Mouse (Mus musculus) stomach, postnatal 0 days (tissue): ENCODE measurements around the gene Vax1. TPM values are rescaled to one million over a fixed set of nuclear protein-coding genes. Genes with fewer than 3 reads are reported as not detected.

ENCODE experiments used
- ATAC-seq: fragments of 200-750 bp; cut with Nextera tagmentation; 2 replicates; pipeline ENCODE4 v1.8.0; 2017; ENCODE audit not compliant: low FRiP score, low TSS enrichment
- DNase-seq: peaks from one replicate; pipeline ENCODE4 v3.0.0-alpha.2; 2016; ENCODE audit warnings: low spot score
- H3K27ac ChIP-seq: fragments of 300-500 bp; sonication (generic); replicated peaks from 2 replicates; pipeline ENCODE4 v1.5.1; 2014; ENCODE audit warnings: mild to moderate bottlenecking, control low read depth
- H3K27me3 ChIP-seq: fragments of 300-500 bp; sonication (generic); 2 replicates; pipeline ENCODE4 v1.6.1; 2014; ENCODE audit warnings: low read length; ENCODE audit not compliant: control insufficient read depth, insufficient read depth
- H3K36me3 ChIP-seq: fragments of 300-500 bp; sonication (generic); 2 replicates; pipeline ENCODE4 v1.6.1; 2014; ENCODE audit warnings: low read length, mixed read lengths; ENCODE audit not compliant: control insufficient read depth, insufficient read depth
- H3K4me1 ChIP-seq: fragments of 300-500 bp; sonication (generic); replicated peaks from 2 replicates; pipeline ENCODE4 v1.6.1; 2014; ENCODE audit warnings: antibody characterized with exemption; ENCODE audit not compliant: control insufficient read depth, insufficient read depth
- H3K4me2 ChIP-seq: fragments of 300-500 bp; sonication (generic); replicated peaks from 2 replicates; pipeline ENCODE4 v1.6.1; 2014; ENCODE audit warnings: low read depth, mild to moderate bottlenecking, control low read depth, moderate library complexity
- H3K4me3 ChIP-seq: fragments of 300-500 bp; sonication (generic); 2 replicates; pipeline ENCODE4 v1.5.1; 2014; ENCODE audit warnings: low read depth, low read length, control low read depth
- H3K9ac ChIP-seq: fragments of 300-500 bp; sonication (generic); 2 replicates; pipeline ENCODE4 v1.6.1; 2014; ENCODE audit warnings: mild to moderate bottlenecking, low read length, control low read depth, mixed read lengths
- H3K9me3 ChIP-seq: fragments of 300-500 bp; sonication (generic); 2 replicates; pipeline ENCODE4 v1.6.1; 2016; ENCODE audit warnings: low read length; ENCODE audit not compliant: control insufficient read depth
- CTCF ChIP-seq: IDR thresholded peaks from 2 replicates; pipeline ENCODE4 v1.5.1; 2016; ENCODE audit warnings: antibody characterized with exemption, low read depth, mild to moderate bottlenecking, moderate library complexity
- EP300 ChIP-seq: optimal IDR thresholded peaks from 2 replicates; pipeline ENCODE3; 2016; ENCODE audit warnings: antibody characterized with exemption
- WGBS: fragments of 180-500 bp; shearing (Covaris S2); extraction: QIAGEN DNeasy Blood & Tissue Kit; methylation state at CpG from one replicate; pipeline ENCODE4 v1.1.7; 2014; 5-methylcytosine and 5-hydroxymethylcytosine counted together
- polyA plus RNA-seq: library from polyadenylated mRNA; unstranded; fragments of >200 nt; fragmentation: Nextera tagmentation; extraction: Ambion mirVana; gene quantifications from 2 replicates; pipeline ENCODE4 v1.2.1, GENCODE M21; 2015

Vax1 gene
- polyA plus RNA-seq, 1 experiment from 2014 or later = not detected

DNA sequence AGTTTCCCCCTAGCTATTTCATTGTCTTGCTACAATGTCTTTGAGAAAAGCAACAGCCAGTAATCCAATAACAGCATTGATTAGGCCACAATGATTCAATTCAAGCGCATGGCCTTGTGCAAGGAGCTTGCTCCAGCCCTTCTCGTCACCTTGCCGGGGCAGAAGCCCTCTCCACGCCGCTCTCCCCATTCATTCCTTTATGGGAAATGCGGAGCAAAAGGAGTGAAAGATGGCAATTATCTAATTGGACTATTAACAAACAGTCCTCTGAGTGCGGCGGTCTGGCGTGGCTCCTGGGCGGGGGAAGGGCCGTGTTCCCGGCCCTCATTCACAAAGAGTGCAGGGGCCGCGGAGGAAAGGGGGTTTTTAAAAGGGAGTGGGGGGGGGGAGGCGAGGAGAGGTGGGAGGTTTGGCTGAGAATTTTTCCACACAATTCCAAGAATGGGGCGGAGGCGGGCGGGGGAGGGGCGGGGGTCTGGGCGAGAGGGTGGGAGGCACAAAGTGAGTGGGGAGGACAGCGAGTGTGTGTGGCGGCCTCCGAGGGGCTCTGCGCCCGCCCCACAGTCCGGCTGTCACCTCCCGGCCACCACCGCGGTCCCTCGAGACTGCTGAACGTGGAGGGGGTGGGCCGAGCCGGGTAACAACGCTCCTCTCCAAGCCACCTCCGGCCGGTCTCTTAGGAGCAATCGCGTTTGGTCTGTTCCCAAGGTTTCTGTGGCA lies 1.5 kb upstream of the Vax1 start:
- Histone ChIP-seq H3K9me3 (no peaks in the 10 kb centered on the region), H3K4me2 (no peak overlapping the region), H3K4me3 (no peak overlapping the region), H3K27ac (no peak overlapping the region), H3K4me1 (peaks cover 1% of the 10 kb centered on the region; the same call in 1 of the 2 replicates), H3K36me3 (no peaks in the 10 kb centered on the region), H3K27me3 (peaks cover 27% of the 10 kb centered on the region; the same call in 1 of the 2 replicates), H3K9ac (no peak overlapping the region)
- 1% methylated on average over 32 of the region's 38 CpGs for whole genome bisulfite sequencing
- TF ChIP-seq EP300 = no peak
- TF ChIP-seq CTCF = no peak
- DNase-seq = no peak
- ATAC-seq = no peak

DNA sequence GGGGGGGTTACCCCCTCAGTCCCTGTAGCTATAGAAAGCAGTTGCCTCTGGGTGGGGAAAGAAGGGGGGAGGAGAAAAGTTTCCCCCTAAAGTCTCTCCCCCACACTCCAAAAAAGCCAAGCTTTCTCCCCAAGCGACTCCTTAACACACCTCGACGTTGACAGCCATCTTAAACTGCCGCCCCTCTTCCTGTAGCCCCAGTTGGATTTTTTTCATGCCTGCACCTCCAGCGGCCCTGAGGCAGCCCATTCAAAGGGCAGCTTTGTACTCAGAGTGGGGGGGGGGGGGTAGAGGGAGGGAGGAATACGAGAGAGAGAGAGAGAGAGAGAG lies 875 bp upstream of the Vax1 start:
- no peaks in the 10 kb centered on the region for H3K36me3 ChIP-seq
- WGBS = 5% methylated on average over 5 of the region's 6 CpGs
- H3K9ac ChIP-seq = no peak overlapping the region
- H3K4me2 ChIP-seq = no peak overlapping the region; the same call in 1 of the 2 replicates
- peaks cover 29% of the 10 kb centered on the region for H3K27me3 ChIP-seq
- ATAC-seq = no peak
- no peaks in the 10 kb centered on the region for H3K9me3 ChIP-seq
- no peak overlapping the region for H3K4me3 ChIP-seq
- no peak overlapping the region for H3K27ac ChIP-seq
- peaks cover 4% of the 10 kb centered on the region; the same call in 1 of the 2 replicates for H3K4me1 ChIP-seq
- TF ChIP-seq CTCF (no peak), EP300 (no peak)
- no peak for DNase-seq

DNA sequence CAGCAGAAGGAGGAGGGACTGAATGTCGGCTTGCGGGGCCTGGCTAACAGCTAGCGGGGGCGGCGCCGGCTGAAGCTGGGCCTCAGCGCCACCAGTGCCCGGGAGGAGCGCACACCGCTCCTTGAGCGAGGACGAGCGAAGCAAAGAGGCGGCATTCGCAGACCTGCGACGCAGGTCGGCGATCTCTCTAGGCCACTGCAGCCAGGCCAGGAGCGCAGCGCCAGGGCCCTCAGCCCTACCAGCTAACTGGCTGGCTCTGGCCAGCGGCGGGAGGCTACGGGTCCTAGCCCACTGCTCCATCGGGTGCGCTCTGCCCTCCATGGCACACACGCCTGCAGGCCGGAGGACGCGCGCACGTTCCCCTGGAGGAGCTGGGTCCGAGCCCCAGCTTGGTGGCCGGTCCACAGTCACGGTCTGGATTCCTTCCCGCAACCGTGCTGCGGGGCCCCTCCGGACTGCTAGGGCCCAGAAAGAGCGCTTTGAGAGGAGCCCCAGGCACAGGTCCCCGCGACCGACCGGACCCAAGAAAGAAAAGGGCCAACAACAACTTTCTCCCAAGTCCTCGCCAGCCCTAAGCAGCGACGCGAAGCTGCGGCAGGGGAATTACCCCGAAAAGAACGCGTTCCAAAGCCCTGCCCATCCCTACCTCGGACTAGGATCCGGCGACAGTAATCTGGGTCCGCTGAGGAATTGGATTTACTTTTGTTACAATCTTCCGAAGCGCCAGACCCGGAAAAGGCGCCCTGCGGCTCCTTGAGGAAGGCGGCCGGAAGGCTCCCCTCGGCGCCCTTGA lies 517 bp downstream of the Vax1 start:
- TF ChIP-seq EP300 (no peak), CTCF (no peak)
- peak overlapping the region; percentile 30 for H3K4me3 ChIP-seq
- DNase-seq = no peak
- ATAC-seq = no peak
- no peak overlapping the region for H3K27ac ChIP-seq
- H3K36me3 ChIP-seq = no peaks in the 10 kb centered on the region
- H3K27me3 ChIP-seq = peaks cover 30% of the 10 kb centered on the region
- H3K4me1 ChIP-seq = peaks cover 4% of the 10 kb centered on the region; the same call in 1 of the 2 replicates
- no peak overlapping the region for H3K9ac ChIP-seq
- WGBS = 2% methylated on average over 64 of the region's 65 CpGs
- peak overlapping the region; percentile 45 for H3K4me2 ChIP-seq
- no peaks in the 10 kb centered on the region for H3K9me3 ChIP-seq

DNA sequence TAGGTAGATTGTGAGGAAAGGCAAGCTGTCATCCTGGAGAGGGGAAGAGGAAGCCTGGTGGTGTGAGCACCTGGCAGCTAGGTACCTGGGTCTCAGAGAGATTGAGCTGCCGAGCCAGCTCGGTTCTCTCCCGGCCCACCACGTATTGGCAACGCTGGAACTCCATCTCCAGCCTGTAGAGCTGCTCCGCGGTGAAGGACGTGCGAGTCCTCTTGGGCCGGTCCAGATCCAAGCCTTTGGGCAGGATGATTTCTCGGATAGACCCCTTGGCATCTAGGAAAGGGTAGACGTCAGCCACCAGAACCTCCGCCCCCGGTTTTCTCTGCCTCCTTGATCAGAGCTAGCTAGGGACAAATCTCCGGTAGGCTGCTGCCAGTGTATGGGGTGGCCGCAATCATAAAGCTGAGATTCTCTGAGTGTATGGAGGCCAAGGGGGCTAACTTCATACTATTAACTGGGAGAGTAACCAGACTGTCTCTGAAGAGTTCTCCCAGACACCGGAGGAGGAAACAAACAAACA lies 1.4 kb downstream of the Vax1 start:
- TF ChIP-seq CTCF (no peak), EP300 (no peak)
- no peak for DNase-seq
- no peak overlapping the region for H3K9ac ChIP-seq
- H3K27ac ChIP-seq = no peak overlapping the region
- no peak overlapping the region for H3K4me2 ChIP-seq
- H3K9me3 ChIP-seq = no peaks in the 10 kb centered on the region
- H3K4me3 ChIP-seq = no peak overlapping the region
- ATAC-seq = no peak
- H3K36me3 ChIP-seq = no peaks in the 10 kb centered on the region
- 4% methylated on average over 17 of the region's 17 CpGs for WGBS
- H3K27me3 ChIP-seq = peaks cover 26% of the 10 kb centered on the region
- H3K4me1 ChIP-seq = peaks cover 4% of the 10 kb centered on the region; the same call in 1 of the 2 replicates

DNA sequence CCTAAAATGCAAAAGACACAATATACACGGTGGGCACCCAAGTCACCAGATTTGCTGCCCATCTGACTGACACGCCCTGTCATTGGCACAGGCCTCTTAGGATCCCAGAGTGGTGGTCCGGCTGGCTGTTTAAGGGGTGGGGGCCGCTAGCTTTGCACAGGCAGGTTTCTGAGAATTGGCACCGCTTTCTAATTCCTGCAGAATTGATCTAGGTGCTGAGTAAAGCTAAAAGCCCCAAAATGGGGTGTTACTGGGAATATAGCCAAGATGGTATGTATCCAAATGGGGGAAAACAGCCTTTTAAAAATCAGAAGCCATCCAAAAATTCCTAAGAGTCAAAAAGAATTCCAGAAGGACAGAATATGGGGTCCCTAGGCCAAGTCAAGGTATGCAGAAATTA lies 2.0 kb downstream of the Vax1 start:
- WGBS = 36% methylated on average over 5 of the region's 5 CpGs

DNA sequence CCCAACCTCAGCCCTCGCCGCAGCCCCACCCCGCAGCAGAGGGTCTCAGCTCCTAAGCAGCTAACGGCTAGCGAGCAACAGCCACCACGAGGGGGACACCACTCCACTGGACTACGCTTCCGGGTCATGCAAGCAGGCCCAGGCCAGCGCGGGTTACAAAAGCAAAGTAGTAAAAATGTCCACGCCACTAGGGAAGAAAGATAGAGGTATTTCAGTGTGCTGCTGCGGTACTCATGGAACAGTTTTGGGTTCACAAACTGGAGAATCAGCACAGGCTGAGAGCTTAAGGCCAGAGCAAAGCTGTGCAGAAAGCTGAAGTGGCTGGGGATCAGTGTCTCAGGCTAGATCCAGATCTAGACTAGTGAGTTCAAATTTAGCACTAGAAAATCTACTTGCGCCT lies 3.0 kb downstream of the Vax1 start:
- no peaks in the 10 kb centered on the region for H3K9me3 ChIP-seq
- no peak for ATAC-seq
- H3K4me3 ChIP-seq = peak overlapping the region; percentile 31; the same call in 1 of the 2 replicates
- no peak overlapping the region for H3K27ac ChIP-seq
- H3K36me3 ChIP-seq = no peaks in the 10 kb centered on the region
- DNase-seq = no peak
- H3K9ac ChIP-seq = no peak overlapping the region
- peaks cover 31% of the 10 kb centered on the region for H3K27me3 ChIP-seq
- 16% methylated on average over 13 of the region's 13 CpGs for WGBS
- peak overlapping the region; percentile 52 for H3K4me2 ChIP-seq
- TF ChIP-seq CTCF (0 out of 2 replicates have a peak, but pooled peaks have one; percentile 6), EP300 (no peak)
- H3K4me1 ChIP-seq = peaks cover 4% of the 10 kb centered on the region; the same call in 1 of the 2 replicates

More for the DNA sequence above, 2.0 kb downstream of the Vax1 start:
- H3K4me1 ChIP-seq = peaks cover 4% of the 10 kb centered on the region; the same call in 1 of the 2 replicates
- no peak overlapping the region for H3K27ac ChIP-seq
- no peak overlapping the region for H3K9ac ChIP-seq
- peaks cover 26% of the 10 kb centered on the region for H3K27me3 ChIP-seq
- H3K36me3 ChIP-seq = no peaks in the 10 kb centered on the region
- TF ChIP-seq EP300 = no peak
- TF ChIP-seq CTCF = no peak
- ATAC-seq = no peak
- no peaks in the 10 kb centered on the region for H3K9me3 ChIP-seq
- no peak overlapping the region for H3K4me3 ChIP-seq
- no peak for DNase-seq
- H3K4me2 ChIP-seq = no peak overlapping the region
